Mouse (Mus musculus) liver, embryonic 15.5 days (tissue): ENCODE measurements at regions not wholly inside any gene's neighbourhood (a gene's known extent, or its start where the extent isn't known, plus 50 kb on each side); places are given as distances from the start of the nearest gene placed in this dataset.
"Not testable (repeated sequence)": the region's sequence is repeated elsewhere in the genome, so short reads cannot be mapped to it uniquely, and the experiment has no call there.

Source experiments
- ATAC-seq: fragments of 200-750 bp; cut with Nextera tagmentation; 2 replicates; pipeline ENCODE4 v1.8.0; 2017; ENCODE audit warnings: moderate number of reproducible peaks, mild to moderate bottlenecking, moderate library complexity; ENCODE audit not compliant: insufficient read depth
- H3K27ac ChIP-seq: fragments of 300-500 bp; sonication (generic); replicated peaks from 2 replicates; pipeline ENCODE4 v1.5.1; 2015; ENCODE audit warnings: mild to moderate bottlenecking, inconsistent platforms
- H3K27me3 ChIP-seq: fragments of 300-500 bp; sonication (generic); 2 replicates; pipeline ENCODE4 v1.6.1; 2015; ENCODE audit warnings: mild to moderate bottlenecking, inconsistent platforms
- H3K36me3 ChIP-seq: fragments of 300-500 bp; sonication (generic); replicated peaks from 2 replicates; pipeline ENCODE4 v1.6.1; 2015; ENCODE audit warnings: moderate library complexity, mild to moderate bottlenecking, inconsistent platforms
- H3K4me1 ChIP-seq: fragments of 300-500 bp; sonication (generic); replicated peaks from 2 replicates; pipeline ENCODE4 v1.6.1; 2015; ENCODE audit warnings: inconsistent platforms
- H3K4me2 ChIP-seq: fragments of 300-500 bp; sonication (generic); 2 replicates; pipeline ENCODE4 v1.6.1; 2015; ENCODE audit warnings: moderate library complexity, mild to moderate bottlenecking, inconsistent platforms
- H3K4me3 ChIP-seq: fragments of 300-500 bp; sonication (generic); replicated peaks from 2 replicates; pipeline ENCODE4 v1.5.1; 2015; ENCODE audit warnings: mild to moderate bottlenecking, inconsistent platforms
- H3K9ac ChIP-seq: fragments of 300-500 bp; sonication (generic); 2 replicates; pipeline ENCODE4 v1.6.1; 2015; ENCODE audit warnings: moderate library complexity, mild to moderate bottlenecking, inconsistent platforms
- H3K9me3 ChIP-seq: fragments of 300-500 bp; sonication (generic); replicated peaks from 2 replicates; pipeline ENCODE4 v1.6.1; 2016; ENCODE audit warnings: inconsistent platforms
- WGBS: fragments of 180-500 bp; shearing (Covaris S2); methylation state at CpG from one replicate; pipeline ENCODE4 v1.1.7; 2015; ENCODE audit warnings: mixed read lengths; ENCODE audit not compliant: insufficient replicate concordance; 5-methylcytosine and 5-hydroxymethylcytosine counted together

DNA sequence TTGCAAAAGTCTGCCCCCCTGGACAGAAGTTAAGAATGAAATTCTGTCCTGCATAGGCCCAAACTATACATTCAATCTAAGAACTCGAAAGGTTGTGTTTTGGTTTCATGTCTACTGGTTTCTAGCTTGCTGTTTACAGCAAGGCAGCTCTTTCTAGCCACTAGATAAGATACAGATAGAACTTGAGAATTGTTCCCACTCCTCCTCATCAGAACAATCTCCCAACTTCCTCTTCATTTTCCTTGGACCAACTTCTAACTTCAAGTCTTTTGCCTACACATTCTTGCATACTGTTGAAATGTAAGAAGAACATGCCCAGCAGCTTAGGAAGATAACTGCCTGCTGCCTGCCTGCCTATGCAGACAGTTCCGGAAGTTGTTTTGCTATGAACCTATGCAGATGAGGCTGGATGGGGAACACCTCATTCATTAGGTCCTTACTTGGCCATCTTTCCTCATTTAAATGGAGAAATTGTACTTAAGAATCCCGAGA is 624.9 kb downstream of the Fam19a2 start:
- Histone ChIP-seq H3K27me3 (no peaks in the 10 kb centered on the region), H3K4me2 (no peak overlapping the region), H3K27ac (no peak overlapping the region), H3K9ac (no peak overlapping the region), H3K4me3 (no peak overlapping the region), H3K4me1 (no peaks in the 10 kb centered on the region), H3K9me3 (no peaks in the 10 kb centered on the region), H3K36me3 (no peaks in the 10 kb centered on the region)
- 42% methylated on average over 3 of the region's 3 CpGs for WGBS
- no peak for ATAC-seq

DNA sequence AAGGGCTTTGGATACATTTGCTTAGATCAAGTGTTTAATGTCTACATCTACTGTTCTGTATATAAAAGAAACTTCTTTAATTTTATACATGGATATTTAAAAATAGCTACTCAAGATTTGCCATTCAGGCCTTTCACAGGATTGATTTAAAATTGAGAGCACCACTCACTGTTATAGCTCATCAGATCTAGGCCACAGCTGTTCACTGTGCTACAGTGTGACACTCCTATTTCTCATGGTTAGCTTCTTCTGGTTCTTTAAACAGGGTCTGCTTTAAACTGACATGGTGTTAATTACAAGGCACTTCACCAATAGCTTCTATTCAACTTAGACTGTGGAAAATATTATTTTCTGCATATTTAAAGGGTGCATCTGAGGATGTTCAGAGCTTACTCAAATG is 655.3 kb downstream of the Fam19a2 start:
- Histone ChIP-seq H3K9me3 (no peaks in the 10 kb centered on the region), H3K36me3 (no peaks in the 10 kb centered on the region), H3K27me3 (no peaks in the 10 kb centered on the region), H3K27ac (no peak overlapping the region), H3K9ac (no peak overlapping the region), H3K4me3 (no peak overlapping the region), H3K4me2 (no peak overlapping the region), H3K4me1 (no peaks in the 10 kb centered on the region)
- ATAC-seq, result no peak

DNA sequence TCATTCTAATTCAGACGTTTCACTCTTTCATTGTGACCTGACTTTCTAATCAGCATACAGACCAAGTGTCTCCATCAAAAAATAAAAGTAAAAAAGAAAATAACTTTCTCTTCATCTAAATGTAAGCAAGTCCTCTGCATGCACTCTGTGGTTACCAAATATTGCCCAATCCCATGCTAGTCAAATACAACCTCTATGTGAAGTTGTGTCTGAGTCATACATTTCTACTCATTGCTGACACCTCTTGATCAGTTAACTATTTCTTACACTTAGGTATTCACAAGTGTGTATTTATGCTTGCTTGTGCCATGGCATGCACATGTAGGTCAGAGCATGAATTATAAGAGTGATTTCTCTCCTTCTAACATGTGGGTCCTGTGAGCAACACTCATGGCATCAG is 666.2 kb downstream of the Fam19a2 start:
- no peak overlapping the region for H3K9ac ChIP-seq
- H3K4me2 ChIP-seq, result no peak overlapping the region
- H3K4me3 ChIP-seq, result no peak overlapping the region
- H3K9me3 ChIP-seq, result no peaks in the 10 kb centered on the region
- no peaks in the 10 kb centered on the region for H3K27me3 ChIP-seq
- H3K36me3 ChIP-seq, result no peaks in the 10 kb centered on the region
- ATAC-seq, result no peak
- no peaks in the 10 kb centered on the region for H3K4me1 ChIP-seq
- H3K27ac ChIP-seq, result no peak overlapping the region
- WGBS, result 39% methylated on average over 1 of the region's 1 CpGs

DNA sequence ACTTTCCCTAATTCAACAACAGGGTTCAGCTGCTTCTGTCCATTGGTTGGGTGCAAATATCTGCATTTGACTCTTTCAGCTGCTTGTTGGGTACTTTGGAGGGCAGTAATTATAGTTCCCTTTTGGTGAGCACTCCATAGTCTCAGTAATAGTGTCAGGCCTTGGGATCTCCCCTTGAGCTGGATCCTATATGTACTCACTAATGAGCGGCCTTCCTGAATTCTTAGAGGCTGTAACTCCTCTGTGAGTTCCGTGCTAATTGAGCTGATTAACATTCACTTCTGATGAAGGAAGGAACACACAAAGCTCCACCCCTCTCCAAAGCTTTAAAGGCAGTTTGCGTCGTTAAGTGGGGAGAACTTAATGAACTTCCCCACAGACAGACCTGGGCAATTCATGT is 674.9 kb downstream of the Fam19a2 start:
- not testable (repeated sequence) for ATAC-seq, H3K27ac ChIP-seq, H3K4me3 ChIP-seq, H3K4me2 ChIP-seq, H3K27me3 ChIP-seq, H3K9ac ChIP-seq, H3K36me3 ChIP-seq, H3K9me3 ChIP-seq, H3K4me1 ChIP-seq
- WGBS, result 62% methylated on average over 4 of the region's 4 CpGs
